Mouse (Mus musculus): ENCODE data around the gene Gdpd5. TPM values are rescaled to one million over a fixed set of nuclear protein-coding genes. Genes with fewer than 3 reads are reported as not detected.

The Gdpd5 gene
- polyA plus RNA-seq, 1 experiment from 2014 or later, result 2.6 TPM

GRCm38 (mm10) chr7:99380491-99381213 lies 562 bp upstream of the Gdpd5 start:
- under 1% methylated on average over 24 of the region's 24 CpGs for WGBS (ENCODE audit: insufficient replicate concordance)
- Histone ChIP-seq H3K9me3 (replicated peaks) (no peaks in the 10 kb centered on the region), H3K9ac (peak overlapping the region; percentile 55), H3K36me3 (no peaks in the 10 kb centered on the region), H3K27me3 (replicated peaks) (peaks cover 76% of the 10 kb centered on the region), H3K4me1 (peaks cover 27% of the 10 kb centered on the region), H3K4me3 (peak overlapping the region; percentile 56), H3K27ac (peak overlapping the region; percentile 50; the same call in 1 of the 2 replicates), H3K4me2 (peak overlapping the region; percentile 84)
- ATAC-seq, result peak; percentile 63

GRCm38 (mm10) chr7:99382088-99383000 lies 1.1 kb downstream of the Gdpd5 start:
- Histone ChIP-seq H3K9me3 (replicated peaks) (no peaks in the 10 kb centered on the region), H3K9ac (peak overlapping the region; percentile 61), H3K27me3 (replicated peaks) (peaks cover 71% of the 10 kb centered on the region), H3K4me3 (peak overlapping the region; percentile 56), H3K27ac (no peak overlapping the region), H3K36me3 (no peaks in the 10 kb centered on the region), H3K4me1 (peaks cover 27% of the 10 kb centered on the region), H3K4me2 (peak overlapping the region; percentile 84)
- WGBS (ENCODE audit: insufficient replicate concordance), result 6% methylated on average over 30 of the region's 30 CpGs
- ATAC-seq, result no peak

- Histone ChIP-seq H3K9ac (no peak overlapping the region), H3K27ac (no peak overlapping the region), H3K4me2 (peak overlapping the region; percentile 84), H3K4me3 (no peak overlapping the region), H3K9me3 (replicated peaks) (no peaks in the 10 kb centered on the region), H3K36me3 (no peaks in the 10 kb centered on the region), H3K4me1 (peaks cover 27% of the 10 kb centered on the region), H3K27me3 (replicated peaks) (peaks cover 66% of the 10 kb centered on the region)
- 45% methylated on average over 5 of the region's 5 CpGs for WGBS (ENCODE audit: insufficient replicate concordance)
- no peak for ATAC-seq
Measured at GRCm38 (mm10) chr7:99383246-99383645, 2.0 kb downstream of the Gdpd5 start.

- Histone ChIP-seq H3K27me3 (replicated peaks) (peaks cover 57% of the 10 kb centered on the region), H3K4me3 (no peak overlapping the region)
Measured at GRCm38 (mm10) chr7:99384101-99384611, 2.9 kb downstream of the Gdpd5 start.

GRCm38 (mm10) chr7:99386030-99386429 lies 4.8 kb downstream of the Gdpd5 start:
- 61% methylated on average over 5 of the region's 5 CpGs for WGBS (ENCODE audit: insufficient replicate concordance)
- H3K27ac ChIP-seq, result no peak overlapping the region
- H3K4me1 ChIP-seq, result peaks cover 18% of the 10 kb centered on the region

More at GRCm38 (mm10) chr7:99384101-99384611, 2.9 kb downstream of the Gdpd5 start:
- peaks cover 27% of the 10 kb centered on the region for H3K4me1 ChIP-seq
- H3K4me2 ChIP-seq, result 0 out of 2 replicates have a peak overlapping the region, but pooled peaks have one; percentile 84
- no peaks in the 10 kb centered on the region for H3K9me3 ChIP-seq (replicated peaks)
- no peak for ATAC-seq
- H3K9ac ChIP-seq, result no peak overlapping the region
- WGBS (ENCODE audit: insufficient replicate concordance), result 19% methylated on average over 4 of the region's 4 CpGs
- H3K27ac ChIP-seq, result no peak overlapping the region
- no peaks in the 10 kb centered on the region for H3K36me3 ChIP-seq

GRCm38 (mm10) chr7:99386811-99387210 lies 5.6 kb downstream of the Gdpd5 start:
- ATAC-seq, result no peak
- WGBS (ENCODE audit: insufficient replicate concordance), result 72% methylated on average over 4 of the region's 4 CpGs
- H3K9me3 ChIP-seq (replicated peaks), result no peaks in the 10 kb centered on the region
- H3K4me1 ChIP-seq, result peaks cover 11% of the 10 kb centered on the region
- H3K27ac ChIP-seq, result no peak overlapping the region
- H3K27me3 ChIP-seq (replicated peaks), result peaks cover 34% of the 10 kb centered on the region
- no peak overlapping the region for H3K9ac ChIP-seq
- no peak overlapping the region for H3K4me3 ChIP-seq
- H3K4me2 ChIP-seq, result no peak overlapping the region
- H3K36me3 ChIP-seq, result no peaks in the 10 kb centered on the region

More at GRCm38 (mm10) chr7:99386030-99386429, 4.8 kb downstream of the Gdpd5 start:
- no peaks in the 10 kb centered on the region for H3K9me3 ChIP-seq (replicated peaks)
- ATAC-seq, result no peak
- no peak overlapping the region for H3K9ac ChIP-seq
- no peak overlapping the region for H3K4me3 ChIP-seq
- no peak overlapping the region for H3K4me2 ChIP-seq
- H3K36me3 ChIP-seq, result no peaks in the 10 kb centered on the region
- H3K27me3 ChIP-seq (replicated peaks), result peaks cover 39% of the 10 kb centered on the region

- no peak overlapping the region for H3K9ac ChIP-seq
- H3K27me3 ChIP-seq (replicated peaks), result peaks cover 32% of the 10 kb centered on the region
- H3K4me1 ChIP-seq, result peaks cover 5% of the 10 kb centered on the region
- no peak overlapping the region for H3K4me2 ChIP-seq
- no peak overlapping the region for H3K4me3 ChIP-seq
- 73% methylated on average over 5 of the region's 5 CpGs for WGBS (ENCODE audit: insufficient replicate concordance)
- no peak overlapping the region for H3K27ac ChIP-seq
- ATAC-seq, result no peak
- no peaks in the 10 kb centered on the region for H3K9me3 ChIP-seq (replicated peaks)
- no peaks in the 10 kb centered on the region for H3K36me3 ChIP-seq
Measured at GRCm38 (mm10) chr7:99387356-99387755, 6.1 kb downstream of the Gdpd5 start.

- ATAC-seq, result no peak
- H3K27me3 ChIP-seq (replicated peaks), result peaks cover 5% of the 10 kb centered on the region
- H3K9ac ChIP-seq, result no peak overlapping the region
- 39% methylated on average over 4 of the region's 4 CpGs for WGBS (ENCODE audit: insufficient replicate concordance)
- H3K4me2 ChIP-seq, result no peak overlapping the region
- H3K9me3 ChIP-seq (replicated peaks), result no peaks in the 10 kb centered on the region
- no peak overlapping the region for H3K27ac ChIP-seq
- no peak overlapping the region for H3K4me3 ChIP-seq
- H3K4me1 ChIP-seq, result no peaks in the 10 kb centered on the region
- H3K36me3 ChIP-seq, result no peaks in the 10 kb centered on the region
Measured at GRCm38 (mm10) chr7:99390559-99390958, 9.3 kb downstream of the Gdpd5 start.

- Histone ChIP-seq H3K4me2 (no peak overlapping the region), H3K9ac (no peak overlapping the region), H3K9me3 (replicated peaks) (no peaks in the 10 kb centered on the region), H3K36me3 (no peaks in the 10 kb centered on the region), H3K4me1 (no peaks in the 10 kb centered on the region), H3K27ac (no peak overlapping the region), H3K27me3 (replicated peaks) (peaks cover 5% of the 10 kb centered on the region; the same call in 1 of the 2 replicates), H3K4me3 (no peak overlapping the region)
- no peak for ATAC-seq
- 53% methylated on average over 2 of the region's 2 CpGs for WGBS (ENCODE audit: insufficient replicate concordance)
Measured at GRCm38 (mm10) chr7:99392696-99393095, 11.5 kb downstream of the Gdpd5 start.

- no peak for ATAC-seq
Measured at GRCm38 (mm10) chr7:99393711-99394325, 12.6 kb downstream of the Gdpd5 start.

GRCm38 (mm10) chr7:99395385-99395784 lies 14.2 kb downstream of the Gdpd5 start:
- Histone ChIP-seq H3K27me3 (replicated peaks) (peaks cover 5% of the 10 kb centered on the region; the same call in 1 of the 2 replicates), H3K4me1 (no peaks in the 10 kb centered on the region), H3K27ac (no peak overlapping the region), H3K36me3 (no peaks in the 10 kb centered on the region), H3K4me3 (no peak overlapping the region), H3K9ac (no peak overlapping the region), H3K9me3 (replicated peaks) (no peaks in the 10 kb centered on the region), H3K4me2 (no peak overlapping the region)
- WGBS (ENCODE audit: insufficient replicate concordance), result 64% methylated on average over 4 of the region's 4 CpGs
- ATAC-seq, result no peak

More at GRCm38 (mm10) chr7:99393711-99394325, 12.6 kb downstream of the Gdpd5 start:
- Histone ChIP-seq H3K4me2 (no peak overlapping the region), H3K36me3 (no peaks in the 10 kb centered on the region), H3K27ac (no peak overlapping the region), H3K4me1 (no peaks in the 10 kb centered on the region), H3K9ac (no peak overlapping the region), H3K4me3 (no peak overlapping the region), H3K9me3 (replicated peaks) (no peaks in the 10 kb centered on the region), H3K27me3 (replicated peaks) (peaks cover 5% of the 10 kb centered on the region; the same call in 1 of the 2 replicates)
- WGBS (ENCODE audit: insufficient replicate concordance), result 68% methylated on average over 13 of the region's 13 CpGs
